Mouse (Mus musculus): Measurements from ENCODE around the gene Dgkh.
"Not testable (repeated sequence)": the region's sequence is repeated elsewhere in the genome, so short reads cannot be mapped to it uniquely, and the experiment has no call there.

Dgkh gene

GRCm38 (mm10) chr14:78732617-78733312 lies at the start of gene Dgkh:
TSS of gene Dgkh (minus strand) at chr14:78732776.
- DNase-seq (ENCODE audit: low read depth in 2 of 2, low spot score in 2 of 2) = peak; percentile 36 to 58

DNA sequence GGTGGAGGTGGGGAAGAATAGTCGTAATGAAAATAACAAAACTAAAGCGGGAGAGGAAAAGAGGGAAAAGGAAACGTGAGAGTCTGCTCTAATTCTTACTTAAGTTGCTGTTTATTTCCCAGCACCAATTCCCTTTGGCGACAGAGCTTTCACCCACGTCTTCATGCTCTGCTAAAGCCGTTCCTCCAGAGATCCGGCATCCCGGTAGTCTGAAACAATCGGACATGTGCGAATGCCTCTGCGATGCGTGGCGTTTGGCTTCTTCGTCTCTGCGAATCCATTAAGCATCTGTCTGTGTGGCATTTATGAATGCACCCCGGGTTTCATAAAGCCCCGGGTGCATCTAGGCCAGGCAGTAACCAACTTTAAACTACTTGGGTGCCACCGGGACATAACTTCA lies 44.6 kb upstream of the Dgkh start:
- no peak for DNase-seq (ENCODE audit: low read depth in 2 of 2, low spot score in 2 of 2)

- no peak for DNase-seq (ENCODE audit: low read depth in 2 of 2, low spot score in 2 of 2)
Observed at GRCm38 (mm10) chr14:78776659-78777058, 44.1 kb upstream of the Dgkh start.

DNA sequence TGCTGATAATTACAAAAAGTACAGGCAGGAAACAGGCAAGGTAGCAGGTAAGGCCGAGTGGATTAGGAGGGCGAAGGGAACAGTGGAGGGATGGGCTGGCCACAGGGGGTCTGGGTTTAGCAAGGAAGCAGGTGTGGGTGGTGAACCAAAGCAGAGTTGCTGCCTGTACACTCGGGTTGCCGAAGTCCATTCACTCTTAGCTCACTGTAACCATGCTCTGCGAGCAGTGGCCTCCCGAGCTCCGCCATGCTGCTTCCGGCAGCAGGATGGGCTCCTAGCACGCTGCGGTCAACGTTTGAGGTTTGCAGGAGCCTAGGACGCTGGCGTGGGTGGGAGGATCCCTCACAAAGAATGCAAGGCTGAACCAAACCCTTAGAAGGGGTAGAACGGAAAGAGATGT lies 43.1 kb upstream of the Dgkh start:
- DNase-seq (ENCODE audit: low read depth in 2 of 2, low spot score in 2 of 2) = no peak

DNA sequence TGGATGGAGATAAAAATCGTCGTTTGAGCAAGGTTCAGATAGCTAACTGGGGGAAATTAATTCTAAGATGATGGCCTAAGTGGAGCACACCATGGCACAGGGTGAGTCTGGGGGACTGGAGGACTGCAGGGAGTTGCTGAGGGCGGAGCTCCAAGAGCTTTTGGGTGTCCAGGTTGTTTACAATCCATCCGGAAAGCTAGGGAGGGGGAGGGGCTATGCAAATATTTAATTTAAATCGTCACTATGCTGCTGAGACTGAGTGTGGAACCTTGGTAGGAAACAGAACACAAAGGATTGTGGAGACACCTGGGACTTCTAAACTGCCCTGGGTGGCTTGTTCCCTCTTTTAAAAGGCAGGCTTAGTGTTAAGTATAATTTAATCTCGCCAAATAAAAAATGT lies 42.6 kb upstream of the Dgkh start:
- DNase-seq (ENCODE audit: low read depth in 2 of 2, low spot score in 2 of 2) = no peak

DNA sequence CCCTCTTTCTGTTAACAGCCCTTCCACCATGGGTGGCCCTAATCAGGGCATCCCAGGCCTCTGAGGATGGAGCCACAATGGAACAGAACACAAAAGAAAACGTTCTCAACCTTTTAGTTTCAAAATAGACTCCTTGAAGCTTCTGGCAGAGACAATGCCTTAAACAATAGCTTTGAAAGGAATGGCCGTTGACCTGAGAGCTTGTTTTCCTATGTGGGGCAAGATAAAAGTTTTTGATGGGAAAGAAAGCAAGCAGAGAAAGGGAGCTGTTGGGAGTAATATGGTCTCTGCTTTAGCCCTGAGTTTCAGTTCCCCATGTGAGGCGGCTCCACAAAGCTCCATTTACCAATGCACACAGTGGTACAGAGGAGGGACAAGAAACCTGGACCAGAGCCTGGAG lies 37.9 kb upstream of the Dgkh start:
- DNase-seq (ENCODE audit: low read depth in 2 of 2, low spot score in 2 of 2) = no peak

- DNase-seq (ENCODE audit: low read depth in 2 of 2, low spot score in 2 of 2) = no peak
Observed at GRCm38 (mm10) chr14:78761064-78761463, 28.5 kb upstream of the Dgkh start.

- no peak for DNase-seq (ENCODE audit: low read depth in 2 of 2, low spot score in 2 of 2)
Observed at GRCm38 (mm10) chr14:78759491-78759890, 26.9 kb upstream of the Dgkh start.

DNA sequence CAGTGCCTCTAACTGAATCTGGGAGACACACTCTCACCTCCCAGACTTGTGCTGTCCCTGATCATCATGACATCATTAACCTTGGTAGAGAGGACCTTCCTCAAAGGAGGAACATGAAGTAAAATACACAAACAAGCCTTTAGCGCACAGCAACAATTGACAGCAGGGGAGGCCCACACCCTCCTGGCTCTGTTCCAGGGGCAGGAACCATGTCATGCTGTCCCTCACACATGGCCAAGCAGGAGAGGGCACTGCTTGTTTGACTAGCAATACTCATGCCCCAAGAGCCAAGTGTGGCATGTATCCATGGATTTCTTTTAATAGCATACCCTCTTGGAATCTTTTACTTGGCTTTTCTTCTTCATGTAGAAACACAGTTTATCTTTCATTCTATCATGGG lies 22.7 kb upstream of the Dgkh start:
- DNase-seq (ENCODE audit: low read depth in 2 of 2, low spot score in 2 of 2) = no peak

DNA sequence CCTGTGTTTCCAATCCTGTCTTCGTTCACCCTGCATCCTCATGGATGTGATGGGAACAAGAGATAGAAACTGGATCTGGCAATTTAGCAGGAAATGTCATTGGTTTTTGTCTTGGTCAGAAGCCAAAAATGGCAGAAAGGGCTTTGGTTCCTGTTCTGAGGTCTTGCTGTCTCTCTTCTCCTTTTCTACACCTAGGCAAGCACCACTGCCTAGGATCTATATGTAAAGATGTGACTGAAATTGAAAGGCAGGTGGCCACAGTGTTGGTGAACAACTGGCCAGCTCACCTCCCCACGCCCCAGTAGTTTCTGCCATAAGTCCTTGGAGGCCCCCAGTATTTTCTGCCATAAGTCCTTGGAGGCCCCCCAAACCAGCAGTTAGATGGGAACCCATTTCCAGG lies 16.1 kb upstream of the Dgkh start:
- no peak for DNase-seq (ENCODE audit: low read depth in 2 of 2, low spot score in 2 of 2)

GRCm38 (mm10) chr14:78747969-78748651 lies 15.5 kb upstream of the Dgkh start:
- DNase-seq (ENCODE audit: low read depth in 2 of 2, low spot score in 2 of 2) = no peak

DNA sequence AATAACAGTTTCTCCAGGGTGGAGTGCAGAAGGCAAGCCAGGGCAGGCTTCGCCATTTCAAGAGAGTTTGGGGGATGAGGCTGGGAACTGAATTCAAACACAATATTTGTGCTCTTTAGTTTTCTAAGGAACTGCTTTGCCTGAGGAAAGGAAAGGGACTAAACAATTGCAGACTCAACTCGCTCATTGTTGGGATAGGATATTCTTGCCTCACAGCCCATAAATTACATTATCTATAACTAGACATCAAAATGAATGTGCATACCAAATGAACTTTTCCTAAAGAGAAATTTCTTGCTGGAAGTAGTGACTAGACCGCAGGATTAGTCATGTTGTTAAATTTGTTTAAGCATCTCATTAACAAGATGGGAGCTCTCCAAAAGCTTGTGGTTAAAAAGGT lies 14.9 kb upstream of the Dgkh start:
- DNase-seq (ENCODE audit: low read depth in 2 of 2, low spot score in 2 of 2) = no peak

DNA sequence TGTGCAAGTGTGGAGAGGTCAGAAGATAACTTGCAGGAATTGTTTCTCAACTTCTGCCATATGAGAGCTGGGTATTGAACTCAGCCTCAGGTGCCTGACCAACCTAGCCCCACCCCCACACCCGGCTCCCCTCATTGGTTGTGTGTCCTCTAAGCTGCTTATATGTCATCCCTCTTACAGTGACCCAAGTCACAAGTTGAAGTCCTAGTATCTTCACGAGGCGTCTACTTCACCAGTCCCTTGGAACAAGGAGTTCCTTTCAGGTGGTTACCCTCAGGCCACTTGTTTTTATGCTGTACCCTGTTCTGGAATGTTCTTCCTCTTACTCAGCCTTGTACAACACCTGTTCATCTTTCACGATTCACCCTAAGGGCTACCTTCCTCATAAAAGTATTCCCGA lies 2.0 kb upstream of the Dgkh start:
- DNase-seq (ENCODE audit: low read depth in 2 of 2, low spot score in 2 of 2) = no peak

DNA sequence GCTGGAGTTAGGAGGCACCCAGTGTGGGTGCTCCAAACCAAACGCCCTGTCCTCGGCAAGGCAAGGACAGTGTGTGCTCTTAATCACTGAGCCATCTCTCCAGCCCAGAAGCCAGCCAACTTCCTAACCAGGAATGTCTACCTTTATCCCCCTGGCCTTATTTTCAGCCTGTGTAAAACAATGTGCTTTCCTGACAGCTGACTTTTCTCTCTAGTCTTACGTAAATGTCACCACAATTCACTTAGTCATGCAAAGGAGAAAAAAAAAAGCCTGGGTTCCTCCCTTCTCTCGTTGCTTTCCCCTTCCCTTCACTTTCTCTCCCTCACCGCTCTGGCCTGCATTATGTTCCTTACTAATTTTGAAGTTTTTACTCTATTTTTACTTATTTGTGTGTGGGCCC lies 1.6 kb upstream of the Dgkh start:
- DNase-seq (ENCODE audit: low read depth in 2 of 2, low spot score in 2 of 2) = not testable (repeated sequence)

DNA sequence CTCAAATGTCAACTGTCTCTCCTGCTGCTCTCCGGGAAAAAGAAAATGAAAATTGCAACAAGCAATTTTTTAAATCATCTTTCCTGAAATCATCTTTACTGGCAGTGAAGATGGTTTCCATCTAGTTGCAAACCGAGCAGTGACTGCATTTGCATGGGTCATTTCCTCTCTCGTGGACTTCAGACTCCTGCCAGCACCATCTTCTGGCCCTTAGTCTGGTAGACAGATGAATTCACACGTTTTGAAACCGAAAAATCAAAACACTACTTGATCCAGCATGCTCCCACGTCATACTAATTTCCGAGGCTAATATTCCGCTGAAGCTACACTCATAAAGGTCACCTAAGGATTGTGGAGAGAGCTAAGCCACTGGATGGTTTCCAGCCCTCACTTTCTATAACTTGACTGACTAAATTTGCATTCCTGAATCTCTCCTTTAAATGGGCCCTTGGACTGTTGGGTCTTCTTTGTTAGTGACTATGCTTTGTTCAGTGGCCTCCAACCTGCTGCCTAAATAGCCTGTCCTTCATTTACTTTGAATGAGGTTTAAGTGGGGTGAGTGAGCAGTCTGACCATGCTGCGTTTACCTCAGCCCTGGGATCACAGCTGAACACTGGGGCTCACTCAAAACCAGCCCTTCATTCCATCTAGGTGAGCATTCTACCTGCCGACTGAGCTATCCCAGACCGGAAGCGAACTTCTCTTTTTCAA lies 945 bp upstream of the Dgkh start:
- no peak for DNase-seq (ENCODE audit: low read depth in 2 of 2, low spot score in 2 of 2)

- peak in 1 of 2 experiments; percentile 5 for DNase-seq (ENCODE audit: low read depth in 2 of 2, low spot score in 2 of 2)
Observed at GRCm38 (mm10) chr14:78731852-78732616, 542 bp downstream of the Dgkh start.

GRCm38 (mm10) chr14:78731240-78731639 lies 1.3 kb downstream of the Dgkh start:
- no peak for DNase-seq (ENCODE audit: low read depth in 2 of 2, low spot score in 2 of 2)

GRCm38 (mm10) chr14:78725976-78726375 lies 6.6 kb downstream of the Dgkh start:
- DNase-seq (ENCODE audit: low read depth in 2 of 2, low spot score in 2 of 2) = no peak

GRCm38 (mm10) chr14:78725307-78725956 lies 7.1 kb downstream of the Dgkh start:
- DNase-seq (ENCODE audit: low read depth in 2 of 2, low spot score in 2 of 2) = peak in 1 of 2 experiments; percentile 7

DNA sequence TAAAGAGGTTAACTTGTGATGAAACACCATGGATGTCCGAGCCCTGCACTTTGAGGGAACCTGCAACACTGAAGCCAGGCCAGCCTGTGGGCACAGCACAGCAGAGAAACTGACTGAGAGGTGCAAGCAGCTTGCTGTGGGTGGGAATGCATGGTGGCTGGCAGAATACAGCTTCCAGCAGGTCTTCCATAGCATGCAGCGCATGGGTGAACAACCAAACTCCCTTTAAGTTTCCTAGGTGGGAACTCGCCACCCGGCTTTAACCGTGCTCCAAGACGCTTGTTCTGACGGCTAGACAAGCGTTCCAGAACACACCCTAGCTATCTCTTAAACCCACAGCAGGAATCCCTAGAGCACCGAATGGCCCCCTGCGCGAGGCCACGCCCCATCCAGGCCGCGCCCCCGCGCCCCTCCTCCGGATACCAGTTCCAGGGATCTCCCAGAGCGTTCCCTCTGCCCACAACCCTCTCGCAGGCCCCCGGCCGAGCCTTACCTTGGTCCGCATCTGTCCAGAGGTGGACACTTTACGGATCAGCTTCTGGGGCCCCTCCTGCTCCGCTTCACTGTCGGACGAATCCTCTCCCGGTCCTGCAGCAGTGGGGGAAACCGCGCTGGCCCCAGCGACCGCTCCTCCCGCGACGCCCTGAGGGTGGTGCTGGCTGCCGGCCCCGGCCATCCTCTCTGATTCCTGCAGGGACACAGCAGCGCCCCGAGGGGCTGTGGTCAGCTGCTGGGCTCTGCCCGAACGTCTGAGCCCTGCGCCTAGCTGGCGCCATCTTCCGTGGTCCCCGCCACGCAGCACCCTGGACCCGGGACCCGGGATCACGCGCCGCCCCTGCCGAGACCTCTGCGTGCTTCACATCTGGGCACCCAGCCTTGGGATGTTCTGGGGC lies 7.9 kb downstream of the Dgkh start:
- peak; percentile 9 to 24 for DNase-seq (ENCODE audit: low read depth in 2 of 2, low spot score in 2 of 2)
